Mouse (Mus musculus): ENCODE measurements around the gene Hlcs. TPM values are rescaled to one million over a fixed set of nuclear protein-coding genes. Genes with fewer than 3 reads are reported as not detected.

Gene Hlcs
- total RNA-seq, 2 experiments from 2014 or later = 4.3 to 8.2 TPM

GRCm38 (mm10) chr16:94291141-94291540, 22.2 kb downstream of the Hlcs start:
- ATAC-seq (replicated peaks; ENCODE audit: poor library complexity) = no peak

GRCm38 (mm10) chr16:94290073-94290999, 23.0 kb downstream of the Hlcs start:
- ATAC-seq (replicated peaks; ENCODE audit: poor library complexity) = peak; percentile 92

GRCm38 (mm10) chr16:94289138-94290072, 24.0 kb downstream of the Hlcs start:
- ATAC-seq (replicated peaks; ENCODE audit: poor library complexity) = peak; percentile 20

GRCm38 (mm10) chr16:94287826-94288225, 25.5 kb downstream of the Hlcs start:
- ATAC-seq (replicated peaks; ENCODE audit: poor library complexity) = 0 out of 2 replicates have a peak, but pooled peaks have one; percentile 25

GRCm38 (mm10) chr16:94283972-94284371, 29.4 kb downstream of the Hlcs start:
- peak; percentile 46; the same call in 1 of the 2 replicates for ATAC-seq (replicated peaks; ENCODE audit: poor library complexity)

- ATAC-seq (replicated peaks; ENCODE audit: poor library complexity) = no peak
Observed at GRCm38 (mm10) chr16:94270826-94271225, 42.5 kb downstream of the Hlcs start.

- ATAC-seq (replicated peaks; ENCODE audit: poor library complexity) = peak; percentile 84
Observed at GRCm38 (mm10) chr16:94269635-94270034, 43.7 kb downstream of the Hlcs start.

GRCm38 (mm10) chr16:94268205-94268604, 45.2 kb downstream of the Hlcs start:
- ATAC-seq (replicated peaks; ENCODE audit: poor library complexity) = peak; percentile 45

GRCm38 (mm10) chr16:94264611-94265010, 48.8 kb downstream of the Hlcs start:
- ATAC-seq (replicated peaks; ENCODE audit: poor library complexity) = no peak

- no peak for ATAC-seq (replicated peaks; ENCODE audit: poor library complexity)
Observed at GRCm38 (mm10) chr16:94262501-94262900, 50.9 kb downstream of the Hlcs start.

- ATAC-seq (replicated peaks; ENCODE audit: poor library complexity) = no peak
Observed at GRCm38 (mm10) chr16:94260938-94261630, 52.3 kb downstream of the Hlcs start.

GRCm38 (mm10) chr16:94258366-94259310, 54.7 kb downstream of the Hlcs start:
- peak; percentile 96 for ATAC-seq (replicated peaks; ENCODE audit: poor library complexity)

- no peak for ATAC-seq (replicated peaks; ENCODE audit: poor library complexity)
Observed at GRCm38 (mm10) chr16:94255592-94255991, 57.8 kb downstream of the Hlcs start.

- ATAC-seq (replicated peaks; ENCODE audit: poor library complexity) = no peak
Observed at GRCm38 (mm10) chr16:94255035-94255434, 58.3 kb downstream of the Hlcs start.

GRCm38 (mm10) chr16:94254415-94254891, 58.9 kb downstream of the Hlcs start:
- no peak for ATAC-seq (replicated peaks; ENCODE audit: poor library complexity)

- no peak for ATAC-seq (replicated peaks; ENCODE audit: poor library complexity)
Observed at GRCm38 (mm10) chr16:94253671-94254414, 59.5 kb downstream of the Hlcs start.

GRCm38 (mm10) chr16:94251756-94252155, 61.6 kb downstream of the Hlcs start:
- ATAC-seq (replicated peaks; ENCODE audit: poor library complexity) = no peak

GRCm38 (mm10) chr16:94250640-94251349, 62.6 kb downstream of the Hlcs start:
- ATAC-seq (replicated peaks; ENCODE audit: poor library complexity) = no peak

Data from megakaryocyte progenitor cell, adult 5-6 weeks (primary cell).